Mouse (Mus musculus): ENCODE measurements around the gene Nsun6.

GRCm38 (mm10) chr2:14992531-14992930, 62.3 kb downstream of the Nsun6 start:
- TF ChIP-seq CTCF (IDR thresholded peaks at IDR 0.05; ENCODE audit: low read depth) = no peak
- TF ChIP-seq EP300 (IDR thresholded peaks at IDR 0.05; ENCODE audit: low read depth) = no peak
